Mouse (Mus musculus): ENCODE data around the gene Csnk1g2. TPM values are rescaled to one million over a fixed set of nuclear protein-coding genes. Genes with fewer than 3 reads are reported as not detected.

The Csnk1g2 gene
- polyA plus RNA-seq, 1 experiment from 2014 or later: 131 TPM

- H3K27ac ChIP-seq: no peak overlapping the region
- no peak overlapping the region for H3K4me3 ChIP-seq
- no peaks in the 10 kb centered on the region for H3K9me3 ChIP-seq
- H3K9ac ChIP-seq: no peak overlapping the region
- no peak overlapping the region for H3K4me2 ChIP-seq
- WGBS: 89% methylated on average over 6 of the region's 6 CpGs
- no peaks in the 10 kb centered on the region for H3K27me3 ChIP-seq
- peaks cover 66% of the 10 kb centered on the region for H3K36me3 ChIP-seq
- H3K4me1 ChIP-seq: no peaks in the 10 kb centered on the region
- no peak for ATAC-seq (ENCODE audit: insufficient number of reproducible peaks, insufficient read depth, low FRiP score, low TSS enrichment, low read depth)
Measured at GRCm38 (mm10) chr10:80614351-80614750, 8.3 kb upstream of the Csnk1g2 start.

GRCm38 (mm10) chr10:80618181-80618580 lies 4.5 kb upstream of the Csnk1g2 start:
- H3K9ac ChIP-seq: no peak overlapping the region
- 71% methylated on average over 9 of the region's 9 CpGs for WGBS
- no peak overlapping the region for H3K4me3 ChIP-seq
- H3K4me2 ChIP-seq: no peak overlapping the region
- ATAC-seq (ENCODE audit: insufficient number of reproducible peaks, insufficient read depth, low FRiP score, low TSS enrichment, low read depth): no peak
- peaks cover 7% of the 10 kb centered on the region for H3K4me1 ChIP-seq
- H3K27me3 ChIP-seq: no peaks in the 10 kb centered on the region
- peaks cover 34% of the 10 kb centered on the region for H3K36me3 ChIP-seq
- H3K9me3 ChIP-seq: no peaks in the 10 kb centered on the region
- no peak overlapping the region for H3K27ac ChIP-seq

- no peak overlapping the region for H3K4me3 ChIP-seq
- no peaks in the 10 kb centered on the region for H3K9me3 ChIP-seq
- no peak for ATAC-seq (ENCODE audit: insufficient number of reproducible peaks, insufficient read depth, low FRiP score, low TSS enrichment, low read depth)
- no peak overlapping the region for H3K27ac ChIP-seq
- peaks cover 20% of the 10 kb centered on the region for H3K36me3 ChIP-seq
- no peak overlapping the region for H3K4me2 ChIP-seq
- no peaks in the 10 kb centered on the region for H3K27me3 ChIP-seq
- H3K4me1 ChIP-seq: peaks cover 22% of the 10 kb centered on the region
- no peak overlapping the region for H3K9ac ChIP-seq
- WGBS: 33% methylated on average over 8 of the region's 8 CpGs
Measured at GRCm38 (mm10) chr10:80619465-80620244, 3.0 kb upstream of the Csnk1g2 start.

- no peak for ATAC-seq (ENCODE audit: insufficient number of reproducible peaks, insufficient read depth, low FRiP score, low TSS enrichment, low read depth)
- Histone ChIP-seq H3K9me3 (no peaks in the 10 kb centered on the region), H3K36me3 (peaks cover 13% of the 10 kb centered on the region), H3K4me3 (no peak overlapping the region), H3K4me2 (no peak overlapping the region), H3K4me1 (peaks cover 29% of the 10 kb centered on the region), H3K9ac (no peak overlapping the region), H3K27me3 (no peaks in the 10 kb centered on the region), H3K27ac (no peak overlapping the region)
- 84% methylated on average over 9 of the region's 9 CpGs for WGBS
Measured at GRCm38 (mm10) chr10:80620365-80620764, 2.3 kb upstream of the Csnk1g2 start.

GRCm38 (mm10) chr10:80620796-80621689 lies 1.6 kb upstream of the Csnk1g2 start:
- Histone ChIP-seq H3K27ac (peak overlapping the region; percentile 94), H3K9me3 (no peaks in the 10 kb centered on the region), H3K36me3 (peaks cover 6% of the 10 kb centered on the region), H3K27me3 (no peaks in the 10 kb centered on the region), H3K9ac (peak overlapping the region; percentile 69), H3K4me3 (peak overlapping the region; percentile 86), H3K4me2 (peak overlapping the region; percentile 99), H3K4me1 (peaks cover 30% of the 10 kb centered on the region)
- ATAC-seq (ENCODE audit: insufficient number of reproducible peaks, insufficient read depth, low FRiP score, low TSS enrichment, low read depth): no peak
- 56% methylated on average over 16 of the region's 16 CpGs for WGBS

GRCm38 (mm10) chr10:80621690-80621939 lies 1.0 kb upstream of the Csnk1g2 start:
- Histone ChIP-seq H3K27me3 (no peaks in the 10 kb centered on the region), H3K27ac (peak overlapping the region; percentile 94), H3K9me3 (no peaks in the 10 kb centered on the region), H3K9ac (peak overlapping the region; percentile 69), H3K4me1 (peaks cover 30% of the 10 kb centered on the region), H3K4me2 (peak overlapping the region; percentile 99), H3K4me3 (peak overlapping the region; percentile 86), H3K36me3 (peaks cover under 1% of the 10 kb centered on the region)
- no peak for ATAC-seq (ENCODE audit: insufficient number of reproducible peaks, insufficient read depth, low FRiP score, low TSS enrichment, low read depth)
- 6% methylated on average over 9 of the region's 9 CpGs for WGBS

- ATAC-seq (ENCODE audit: insufficient number of reproducible peaks, insufficient read depth, low FRiP score, low TSS enrichment, low read depth): peak; percentile 95
- H3K9ac ChIP-seq: peak overlapping the region; percentile 91
- peaks cover 30% of the 10 kb centered on the region for H3K4me1 ChIP-seq
- H3K4me2 ChIP-seq: peak overlapping the region; percentile 99
- peak overlapping the region; percentile 86 for H3K4me3 ChIP-seq
- no peaks in the 10 kb centered on the region for H3K27me3 ChIP-seq
- H3K9me3 ChIP-seq: no peaks in the 10 kb centered on the region
- H3K36me3 ChIP-seq: no peaks in the 10 kb centered on the region
- H3K27ac ChIP-seq: peak overlapping the region; percentile 94
- WGBS: under 1% methylated on average over 64 of the region's 64 CpGs
Measured at GRCm38 (mm10) chr10:80621940-80622660, 538 bp upstream of the Csnk1g2 start.

- H3K27me3 ChIP-seq: no peaks in the 10 kb centered on the region
- peaks cover 35% of the 10 kb centered on the region for H3K4me1 ChIP-seq
- peak overlapping the region; percentile 91 for H3K9ac ChIP-seq
- H3K36me3 ChIP-seq: 0 out of 2 replicates have a peak, but pooled peaks cover 4% of the 10 kb centered on the region
- H3K27ac ChIP-seq: peak overlapping the region; percentile 87
- peak overlapping the region; percentile 99 for H3K4me2 ChIP-seq
- 8% methylated on average over 15 of the region's 15 CpGs for WGBS
- no peaks in the 10 kb centered on the region for H3K9me3 ChIP-seq
- peak overlapping the region; percentile 86 for H3K4me3 ChIP-seq
- ATAC-seq (ENCODE audit: insufficient number of reproducible peaks, insufficient read depth, low FRiP score, low TSS enrichment, low read depth): no peak
Measured at GRCm38 (mm10) chr10:80623457-80624191, 986 bp downstream of the Csnk1g2 start.

GRCm38 (mm10) chr10:80625764-80626163 lies 3.1 kb downstream of the Csnk1g2 start:
- Histone ChIP-seq H3K4me3 (no peak overlapping the region), H3K9me3 (no peaks in the 10 kb centered on the region), H3K4me1 (peaks cover 35% of the 10 kb centered on the region), H3K27ac (no peak overlapping the region), H3K9ac (no peak overlapping the region), H3K4me2 (no peak overlapping the region), H3K36me3 (peaks cover 8% of the 10 kb centered on the region; the same call in 1 of the 2 replicates), H3K27me3 (no peaks in the 10 kb centered on the region)
- WGBS: 91% methylated on average over 4 of the region's 4 CpGs
- no peak for ATAC-seq (ENCODE audit: insufficient number of reproducible peaks, insufficient read depth, low FRiP score, low TSS enrichment, low read depth)

GRCm38 (mm10) chr10:80627685-80628084 lies 5.0 kb downstream of the Csnk1g2 start:
- H3K9me3 ChIP-seq: no peaks in the 10 kb centered on the region
- no peaks in the 10 kb centered on the region for H3K27me3 ChIP-seq
- no peak overlapping the region for H3K4me3 ChIP-seq
- no peak overlapping the region for H3K4me2 ChIP-seq
- WGBS: 59% methylated on average over 2 of the region's 2 CpGs
- ATAC-seq (ENCODE audit: insufficient number of reproducible peaks, insufficient read depth, low FRiP score, low TSS enrichment, low read depth): no peak
- H3K36me3 ChIP-seq: peaks cover 19% of the 10 kb centered on the region
- H3K27ac ChIP-seq: no peak overlapping the region
- H3K4me1 ChIP-seq: peaks cover 28% of the 10 kb centered on the region
- H3K9ac ChIP-seq: peak overlapping the region; percentile 40; the same call in 1 of the 2 replicates

GRCm38 (mm10) chr10:80628925-80629324 lies 6.3 kb downstream of the Csnk1g2 start:
- no peak overlapping the region for H3K27ac ChIP-seq
- no peak overlapping the region for H3K9ac ChIP-seq
- H3K9me3 ChIP-seq: no peaks in the 10 kb centered on the region
- whole genome bisulfite sequencing: 86% methylated on average over 9 of the region's 9 CpGs
- H3K4me1 ChIP-seq: peaks cover 20% of the 10 kb centered on the region
- no peak overlapping the region for H3K4me2 ChIP-seq
- no peak for ATAC-seq (ENCODE audit: insufficient number of reproducible peaks, insufficient read depth, low FRiP score, low TSS enrichment, low read depth)
- no peaks in the 10 kb centered on the region for H3K27me3 ChIP-seq
- peaks cover 24% of the 10 kb centered on the region for H3K36me3 ChIP-seq
- no peak overlapping the region for H3K4me3 ChIP-seq

Measured in embryonic facial prominence, embryonic 13.5 days (tissue).